Mouse (Mus musculus): Measurements from ENCODE around the gene Trmt1. TPM values are rescaled to one million over a fixed set of nuclear protein-coding genes. Genes with fewer than 3 reads are reported as not detected.

Gene Trmt1
- polyA plus RNA-seq (2014; fragmentation: Nextera tagmentation; extraction: Ambion mirVana), result 64.6 and 65.7 TPM in 2 replicates

- H3K4me2 ChIP-seq (replicated peaks; ENCODE audit: low read depth, low read length), result peak within 1 kb of the TSS; percentile 88
- peak within 1 kb of the TSS; percentile 99 for H3K4me3 ChIP-seq (ENCODE audit: low read depth, low read length)
- H3K27me3 ChIP-seq (ENCODE audit: control insufficient read depth, insufficient read depth, low read length), result no peaks in the 10 kb centered on the region
- H3K36me3 ChIP-seq (ENCODE audit: control insufficient read depth, insufficient read depth, low read length), result peaks cover 9% of the 10 kb centered on the region; the same call in 1 of the 2 replicates
- peak; percentile 16; the same call in 1 of the 2 replicates for ATAC-seq (ENCODE audit: insufficient number of reproducible peaks, insufficient read depth, low FRiP score, low read depth)
- 8% methylated on average over 20 of the region's 20 CpGs for WGBS
- peak within 1 kb of the TSS; percentile 96 for H3K9ac ChIP-seq (replicated peaks; ENCODE audit: low read depth, low read length)
- peaks cover 31% of the 10 kb centered on the region for H3K4me1 ChIP-seq (ENCODE audit: control insufficient read depth, insufficient read depth, low read length)
- H3K27ac ChIP-seq (ENCODE audit: low read length), result peak within 1 kb of the TSS; percentile 96
- no peaks in the 10 kb centered on the region for H3K9me3 ChIP-seq (ENCODE audit: control insufficient read depth, low read depth, low read length)
These were observed at the start of gene Trmt1 for GRCm38 (mm10) chr8:84686191-84687002. Gene Trmt1 (plus strand): TSS chr8:84686307.

GRCm38 (mm10) chr8:84637946-84638554, 48.1 kb upstream of the Trmt1 start:
- Histone ChIP-seq H3K4me3 (ENCODE audit: low read depth, low read length) (peak overlapping the region; percentile 52), H3K9ac (replicated peaks; ENCODE audit: low read depth, low read length) (peak overlapping the region; percentile 69), H3K36me3 (ENCODE audit: control insufficient read depth, insufficient read depth, low read length) (no peaks in the 10 kb centered on the region), H3K4me1 (ENCODE audit: control insufficient read depth, insufficient read depth, low read length) (0 out of 2 replicates have a peak, but pooled peaks cover 8% of the 10 kb centered on the region), H3K27ac (ENCODE audit: low read length) (peak overlapping the region; percentile 92), H3K27me3 (ENCODE audit: control insufficient read depth, insufficient read depth, low read length) (no peaks in the 10 kb centered on the region), H3K4me2 (replicated peaks; ENCODE audit: low read depth, low read length) (peak overlapping the region; percentile 77), H3K9me3 (ENCODE audit: control insufficient read depth, low read depth, low read length) (no peaks in the 10 kb centered on the region)
- WGBS, result 27% methylated on average over 8 of the region's 8 CpGs
- no peak for ATAC-seq (ENCODE audit: insufficient number of reproducible peaks, insufficient read depth, low FRiP score, low read depth)

GRCm38 (mm10) chr8:84638555-84639161, 47.4 kb upstream of the Trmt1 start:
- Histone ChIP-seq H3K4me1 (ENCODE audit: control insufficient read depth, insufficient read depth, low read length) (0 out of 2 replicates have a peak, but pooled peaks cover 8% of the 10 kb centered on the region), H3K4me3 (ENCODE audit: low read depth, low read length) (peak overlapping the region; percentile 52), H3K36me3 (ENCODE audit: control insufficient read depth, insufficient read depth, low read length) (no peaks in the 10 kb centered on the region), H3K27ac (ENCODE audit: low read length) (peak overlapping the region; percentile 92), H3K9ac (replicated peaks; ENCODE audit: low read depth, low read length) (peak overlapping the region; percentile 69), H3K27me3 (ENCODE audit: control insufficient read depth, insufficient read depth, low read length) (no peaks in the 10 kb centered on the region), H3K4me2 (replicated peaks; ENCODE audit: low read depth, low read length) (peak overlapping the region; percentile 77), H3K9me3 (ENCODE audit: control insufficient read depth, low read depth, low read length) (no peaks in the 10 kb centered on the region)
- ATAC-seq (ENCODE audit: insufficient number of reproducible peaks, insufficient read depth, low FRiP score, low read depth), result peak; percentile 26
- under 1% methylated on average over 38 of the region's 52 CpGs for whole genome bisulfite sequencing

- no peaks in the 10 kb centered on the region for H3K27me3 ChIP-seq (ENCODE audit: control insufficient read depth, insufficient read depth, low read length)
- H3K4me1 ChIP-seq (ENCODE audit: control insufficient read depth, insufficient read depth, low read length), result 0 out of 2 replicates have a peak, but pooled peaks cover 8% of the 10 kb centered on the region
- H3K27ac ChIP-seq (ENCODE audit: low read length), result peak overlapping the region; percentile 92
- H3K4me2 ChIP-seq (replicated peaks; ENCODE audit: low read depth, low read length), result peak overlapping the region; percentile 77
- peak overlapping the region; percentile 69 for H3K9ac ChIP-seq (replicated peaks; ENCODE audit: low read depth, low read length)
- H3K36me3 ChIP-seq (ENCODE audit: control insufficient read depth, insufficient read depth, low read length), result no peaks in the 10 kb centered on the region
- under 1% methylated on average over 81 of the region's 106 CpGs for WGBS
- H3K4me3 ChIP-seq (ENCODE audit: low read depth, low read length), result peak overlapping the region; percentile 52
- ATAC-seq (ENCODE audit: insufficient number of reproducible peaks, insufficient read depth, low FRiP score, low read depth), result peak; percentile 94
- H3K9me3 ChIP-seq (ENCODE audit: control insufficient read depth, low read depth, low read length), result no peaks in the 10 kb centered on the region
These were observed 46.7 kb upstream of the Trmt1 start for GRCm38 (mm10) chr8:84639162-84640009.

GRCm38 (mm10) chr8:84640010-84640588, 46.0 kb upstream of the Trmt1 start:
- ATAC-seq (ENCODE audit: insufficient number of reproducible peaks, insufficient read depth, low FRiP score, low read depth), result no peak
- Histone ChIP-seq H3K9me3 (ENCODE audit: control insufficient read depth, low read depth, low read length) (no peaks in the 10 kb centered on the region), H3K36me3 (ENCODE audit: control insufficient read depth, insufficient read depth, low read length) (no peaks in the 10 kb centered on the region), H3K27ac (ENCODE audit: low read length) (no peak overlapping the region), H3K4me2 (replicated peaks; ENCODE audit: low read depth, low read length) (peak overlapping the region; percentile 38), H3K4me3 (ENCODE audit: low read depth, low read length) (peak overlapping the region; percentile 35), H3K27me3 (ENCODE audit: control insufficient read depth, insufficient read depth, low read length) (no peaks in the 10 kb centered on the region), H3K9ac (replicated peaks; ENCODE audit: low read depth, low read length) (no peak overlapping the region), H3K4me1 (ENCODE audit: control insufficient read depth, insufficient read depth, low read length) (0 out of 2 replicates have a peak, but pooled peaks cover 5% of the 10 kb centered on the region)
- 21% methylated on average over 9 of the region's 9 CpGs for WGBS

- H3K4me2 ChIP-seq (replicated peaks; ENCODE audit: low read depth, low read length), result no peak overlapping the region
- no peak for ATAC-seq (ENCODE audit: insufficient number of reproducible peaks, insufficient read depth, low FRiP score, low read depth)
- 74% methylated on average over 7 of the region's 7 CpGs for WGBS
These were observed 45.4 kb upstream of the Trmt1 start for GRCm38 (mm10) chr8:84640617-84641294.

GRCm38 (mm10) chr8:84641578-84642361, 44.3 kb upstream of the Trmt1 start:
- no peak for ATAC-seq (ENCODE audit: insufficient number of reproducible peaks, insufficient read depth, low FRiP score, low read depth)

More at GRCm38 (mm10) chr8:84640617-84641294, 45.4 kb upstream of the Trmt1 start:
- H3K27ac ChIP-seq (ENCODE audit: low read length), result no peak overlapping the region
- H3K4me3 ChIP-seq (ENCODE audit: low read depth, low read length), result no peak overlapping the region
- 0 out of 2 replicates have a peak, but pooled peaks cover 1% of the 10 kb centered on the region for H3K4me1 ChIP-seq (ENCODE audit: control insufficient read depth, insufficient read depth, low read length)
- no peaks in the 10 kb centered on the region for H3K36me3 ChIP-seq (ENCODE audit: control insufficient read depth, insufficient read depth, low read length)
- no peak overlapping the region for H3K9ac ChIP-seq (replicated peaks; ENCODE audit: low read depth, low read length)
- H3K9me3 ChIP-seq (ENCODE audit: control insufficient read depth, low read depth, low read length), result no peaks in the 10 kb centered on the region
- H3K27me3 ChIP-seq (ENCODE audit: control insufficient read depth, insufficient read depth, low read length), result no peaks in the 10 kb centered on the region

More at GRCm38 (mm10) chr8:84641578-84642361, 44.3 kb upstream of the Trmt1 start:
- WGBS, result 80% methylated on average over 1 of the region's 1 CpGs
- H3K4me1 ChIP-seq (ENCODE audit: control insufficient read depth, insufficient read depth, low read length), result no peaks in the 10 kb centered on the region
- H3K9me3 ChIP-seq (ENCODE audit: control insufficient read depth, low read depth, low read length), result no peaks in the 10 kb centered on the region
- no peaks in the 10 kb centered on the region for H3K27me3 ChIP-seq (ENCODE audit: control insufficient read depth, insufficient read depth, low read length)
- H3K4me3 ChIP-seq (ENCODE audit: low read depth, low read length), result no peak overlapping the region
- no peak overlapping the region for H3K4me2 ChIP-seq (replicated peaks; ENCODE audit: low read depth, low read length)
- no peak overlapping the region for H3K27ac ChIP-seq (ENCODE audit: low read length)
- no peaks in the 10 kb centered on the region for H3K36me3 ChIP-seq (ENCODE audit: control insufficient read depth, insufficient read depth, low read length)
- H3K9ac ChIP-seq (replicated peaks; ENCODE audit: low read depth, low read length), result no peak overlapping the region
